Mouse (Mus musculus) kidney, postnatal 0 days (tissue): ENCODE results near the gene Tkfc. TPM values are rescaled to one million over a fixed set of nuclear protein-coding genes. Genes with fewer than 3 reads are reported as not detected.

Source experiments
- ATAC-seq: fragments of 200-750 bp; cut with Nextera tagmentation; replicated peaks from 2 replicates; pipeline ENCODE4 v1.8.0; 2017; ENCODE audit warnings: low read depth, moderate number of reproducible peaks, moderate TSS enrichment, moderate library complexity; ENCODE audit not compliant: low FRiP score
- DNase-seq: peaks from one replicate; pipeline ENCODE4 v3.0.0-alpha.2; 2016; ENCODE audit warnings: low spot score
- H3K27ac ChIP-seq: fragments of 300-500 bp; sonication (generic); 2 replicates; pipeline ENCODE4 v1.5.1; 2014; ENCODE audit warnings: mild to moderate bottlenecking
- H3K27me3 ChIP-seq: fragments of 300-500 bp; sonication (generic); 2 replicates; pipeline ENCODE4 v1.6.1; 2014; ENCODE audit warnings: low read length, mixed read lengths; ENCODE audit not compliant: insufficient read depth
- H3K36me3 ChIP-seq: fragments of 300-500 bp; sonication (generic); 2 replicates; pipeline ENCODE4 v1.6.1; 2014; ENCODE audit warnings: low read length, mixed read lengths; ENCODE audit not compliant: insufficient read depth
- H3K4me1 ChIP-seq: fragments of 300-500 bp; sonication (generic); replicated peaks from 2 replicates; pipeline ENCODE4 v1.6.1; 2014; ENCODE audit warnings: antibody characterized with exemption, low read length, mixed read lengths; ENCODE audit not compliant: insufficient read depth
- H3K4me2 ChIP-seq: fragments of 300-500 bp; sonication (generic); 2 replicates; pipeline ENCODE4 v1.6.1; 2014; ENCODE audit warnings: mild to moderate bottlenecking, low read length, moderate library complexity, mixed read lengths
- H3K4me3 ChIP-seq: fragments of 300-500 bp; sonication (generic); replicated peaks from 2 replicates; pipeline ENCODE4 v1.5.1; 2014; ENCODE audit warnings: low read depth, low read length
- H3K9ac ChIP-seq: fragments of 300-500 bp; sonication (generic); 2 replicates; pipeline ENCODE4 v1.6.1; 2014; ENCODE audit warnings: low read depth, low read length
- H3K9me3 ChIP-seq: fragments of 300-500 bp; sonication (generic); replicated peaks from 2 replicates; pipeline ENCODE4 v1.6.1; 2016; ENCODE audit warnings: low read length, inconsistent platforms, mixed read lengths
- CTCF ChIP-seq: IDR thresholded peaks from 2 replicates; pipeline ENCODE4 v1.5.1; 2016; ENCODE audit warnings: antibody characterized with exemption, low read depth, mild to moderate bottlenecking, moderate library complexity
- WGBS: fragments of 180-500 bp; shearing (Covaris S2); extraction: QIAGEN DNeasy Blood & Tissue Kit; methylation state at CpG from one replicate; pipeline ENCODE4 v1.1.7; 2014; 5-methylcytosine and 5-hydroxymethylcytosine counted together
- polyA plus RNA-seq: library from polyadenylated mRNA; unstranded; fragments of >200 nt; fragmentation: Nextera tagmentation; extraction: Ambion mirVana; gene quantifications from 2 replicates; pipeline ENCODE4 v1.2.1, GENCODE M21; 2015

The Tkfc gene
- polyA plus RNA-seq, 1 experiment from 2014 or later = 42.2 TPM

DNA sequence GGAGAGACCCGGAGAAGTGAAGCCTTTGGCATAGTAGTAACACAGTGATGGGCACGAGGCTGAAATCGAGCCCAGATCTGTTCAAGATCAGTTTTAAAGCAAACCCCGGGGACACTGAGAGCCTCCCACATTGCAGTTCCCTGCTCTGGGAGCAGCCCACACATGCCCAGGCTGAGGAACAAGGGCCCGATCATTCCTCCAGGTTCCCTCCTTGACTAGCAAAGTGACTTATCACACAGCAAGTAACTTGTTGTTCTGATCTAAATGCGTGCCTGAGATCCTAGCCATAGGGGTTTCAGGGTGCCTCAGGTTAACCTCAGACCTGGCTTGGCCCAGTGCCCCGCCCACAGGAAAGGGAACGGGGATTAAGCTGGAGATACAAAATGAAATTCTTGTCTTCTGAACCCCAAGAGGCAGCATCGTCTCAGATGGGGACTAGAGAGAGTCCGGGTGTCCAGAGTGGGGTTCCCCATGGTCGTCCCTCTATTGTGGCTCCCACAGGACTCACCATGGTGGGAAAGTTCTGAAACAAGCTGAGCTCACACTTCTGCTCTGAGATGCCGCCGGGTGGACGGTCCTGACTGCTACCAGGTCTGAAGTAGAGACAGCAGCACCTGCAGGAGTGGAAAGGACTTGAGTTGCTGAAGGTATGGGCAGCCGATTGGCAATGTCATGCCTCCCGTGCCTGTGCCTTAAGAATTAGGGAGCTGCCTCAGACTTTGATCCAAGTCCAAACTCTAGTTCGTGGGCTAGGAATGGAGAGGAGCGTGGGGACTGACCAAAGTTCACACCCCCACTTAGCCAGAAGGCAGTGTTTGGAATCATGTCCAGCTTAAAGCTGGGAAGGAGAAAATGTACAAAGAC, 1.6 kb downstream of the Tkfc start:
- peak overlapping the region; percentile 4; the same call in 1 of the 2 replicates for H3K4me3 ChIP-seq
- TF ChIP-seq CTCF = no peak
- H3K36me3 ChIP-seq = peaks cover 14% of the 10 kb centered on the region
- H3K27ac ChIP-seq = peak overlapping the region; percentile 91
- no peaks in the 10 kb centered on the region for H3K27me3 ChIP-seq
- 69% methylated on average over 18 of the region's 18 CpGs for WGBS
- DNase-seq (peak; percentile 17), ATAC-seq (peak; percentile 7; the same call in 1 of the 2 replicates)
- H3K9ac ChIP-seq = peak overlapping the region; percentile 44; the same call in 1 of the 2 replicates
- H3K4me1 ChIP-seq = peaks cover 12% of the 10 kb centered on the region
- peak overlapping the region; percentile 59 for H3K4me2 ChIP-seq
- no peaks in the 10 kb centered on the region for H3K9me3 ChIP-seq

GRCm38 (mm10) chr19:10602787-10603186, 2.7 kb downstream of the Tkfc start:
- H3K4me1 ChIP-seq = peaks cover 12% of the 10 kb centered on the region
- H3K4me3 ChIP-seq = peak overlapping the region; percentile 25; the same call in 1 of the 2 replicates
- peak overlapping the region; percentile 40 for H3K9ac ChIP-seq
- peak overlapping the region; percentile 90 for H3K27ac ChIP-seq
- ATAC-seq (0 out of 2 replicates have a peak, but pooled peaks have one; percentile 40), DNase-seq (peak; percentile 97)
- TF ChIP-seq CTCF = peak; percentile 94
- H3K27me3 ChIP-seq = no peaks in the 10 kb centered on the region
- WGBS = under 1% methylated on average over 9 of the region's 9 CpGs
- peaks cover 7% of the 10 kb centered on the region for H3K36me3 ChIP-seq
- H3K9me3 ChIP-seq = no peaks in the 10 kb centered on the region
- H3K4me2 ChIP-seq = peak overlapping the region; percentile 59

DNA sequence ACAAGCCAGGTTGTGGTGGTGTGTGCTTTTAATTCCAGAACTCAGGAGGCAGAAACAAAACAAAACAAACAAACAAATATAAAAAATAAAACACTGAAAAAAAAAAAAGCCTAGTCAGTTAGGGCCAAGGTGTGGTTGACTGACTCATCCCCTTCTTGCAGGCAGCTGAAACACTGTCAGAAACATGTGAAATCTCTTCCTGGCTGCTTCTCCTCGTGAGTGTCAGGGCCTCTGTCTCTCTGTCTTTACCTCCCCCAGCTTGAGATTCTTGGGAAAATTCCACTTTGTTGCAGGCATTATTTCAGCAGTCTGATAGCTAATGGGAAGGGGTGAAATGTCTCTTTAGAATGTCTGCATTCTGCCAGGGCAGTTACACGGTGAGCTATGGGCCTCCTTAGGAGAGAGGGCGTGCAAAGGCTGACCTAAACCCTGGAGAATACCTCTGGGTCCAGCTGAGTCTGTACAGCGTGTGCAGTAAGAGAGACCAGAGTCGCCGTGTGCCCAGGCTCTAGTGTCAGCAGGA, 3.1 kb downstream of the Tkfc start:
- no peak for TF ChIP-seq CTCF
- ATAC-seq = no peak
- Histone ChIP-seq H3K4me1 (peaks cover 12% of the 10 kb centered on the region), H3K36me3 (0 out of 2 replicates have a peak, but pooled peaks cover 4% of the 10 kb centered on the region), H3K9ac (peak overlapping the region; percentile 40), H3K27me3 (no peaks in the 10 kb centered on the region), H3K9me3 (no peaks in the 10 kb centered on the region), H3K27ac (peak overlapping the region; percentile 90), H3K4me2 (peak overlapping the region; percentile 59), H3K4me3 (peak overlapping the region; percentile 25; the same call in 1 of the 2 replicates)
- peak; percentile 63 for DNase-seq
- WGBS = 5% methylated on average over 6 of the region's 6 CpGs

- H3K9ac ChIP-seq = no peak overlapping the region
- WGBS = 94% methylated on average over 2 of the region's 2 CpGs
These were observed 5.8 kb downstream of the Tkfc start for GRCm38 (mm10) chr19:10599648-10600047.

GRCm38 (mm10) chr19:10598188-10598587, 7.3 kb downstream of the Tkfc start:
- H3K4me2 ChIP-seq = no peak overlapping the region
- peak; percentile 41; the same call in 1 of the 2 replicates for TF ChIP-seq CTCF
- 0 out of 2 replicates have a peak, but pooled peaks cover 1% of the 10 kb centered on the region for H3K4me1 ChIP-seq
- no peak overlapping the region for H3K9ac ChIP-seq
- peaks cover 16% of the 10 kb centered on the region for H3K36me3 ChIP-seq
- no peak for ATAC-seq
- H3K9me3 ChIP-seq = no peaks in the 10 kb centered on the region
- H3K4me3 ChIP-seq = no peak overlapping the region
- 44% methylated on average over 3 of the region's 3 CpGs for WGBS
- no peak overlapping the region for H3K27ac ChIP-seq
- H3K27me3 ChIP-seq = no peaks in the 10 kb centered on the region
- no peak for DNase-seq

More at GRCm38 (mm10) chr19:10599648-10600047, 5.8 kb downstream of the Tkfc start:
- no peaks in the 10 kb centered on the region for H3K27me3 ChIP-seq
- no peaks in the 10 kb centered on the region for H3K9me3 ChIP-seq
- no peak overlapping the region for H3K4me3 ChIP-seq
- H3K4me2 ChIP-seq = no peak overlapping the region
- H3K27ac ChIP-seq = no peak overlapping the region
- H3K4me1 ChIP-seq = peaks cover 6% of the 10 kb centered on the region; the same call in 1 of the 2 replicates
- ATAC-seq (no peak), DNase-seq (no peak)
- TF ChIP-seq CTCF = no peak
- peaks cover 15% of the 10 kb centered on the region for H3K36me3 ChIP-seq

GRCm38 (mm10) chr19:10591659-10592377, 13.6 kb downstream of the Tkfc start:
- Histone ChIP-seq H3K4me2 (no peak overlapping the region), H3K9ac (no peak overlapping the region), H3K36me3 (peaks cover 21% of the 10 kb centered on the region), H3K4me3 (no peak overlapping the region), H3K27ac (no peak overlapping the region), H3K9me3 (no peaks in the 10 kb centered on the region), H3K27me3 (no peaks in the 10 kb centered on the region), H3K4me1 (no peaks in the 10 kb centered on the region)
- ATAC-seq (no peak), DNase-seq (no peak)
- no peak for TF ChIP-seq CTCF
- WGBS = 89% methylated on average over 6 of the region's 6 CpGs
